Mouse (Mus musculus) spleen, adult 2 months (tissue): ENCODE data around the gene Capn3.

Experiments used
- CTCF ChIP-seq: fragments of 200-500 bp; IDR thresholded peaks from 2 replicates; pipeline ENCODE4 v1.5.1; 2011; ENCODE audit warnings: mild to moderate bottlenecking, inconsistent platforms; ENCODE audit not compliant: insufficient read depth, insufficient read length, insufficient replicate concordance; ENCODE audit errors: extremely low read depth
- POLR2A ChIP-seq: fragments of 200-500 bp; IDR thresholded peaks from 2 replicates; pipeline ENCODE4 v1.6.1; 2011; ENCODE audit warnings: low read depth, low read length, inconsistent platforms

GRCm38 (mm10) chr2:120496511-120496910 lies 40.7 kb downstream of the Capn3 start:
- TF ChIP-seq POLR2A (no peak), CTCF (no peak)
